Mouse (Mus musculus) cerebellum, postnatal 25 days (tissue): Measurements from ENCODE around the gene Nr4a1.

ENCODE experiments used
- DNase-seq, 2 experiments: peaks; one replicate each; pipeline ENCODE4 v3.0.0; 2021; ENCODE audit warnings: mixed read lengths in 2 of 2

Gene Nr4a1

GRCm38 (mm10) chr15:101253886-101254795, at the start of gene Nr4a1:
Gene Nr4a1, plus strand, starts transcription at chr15:101254269.
- peak; percentile 88 to 91 for DNase-seq

- no peak for DNase-seq
Observed at GRCm38 (mm10) chr15:101204781-101205180, 49.3 kb upstream of the Nr4a1 start.

- DNase-seq, result peak; percentile 65 to 81
Observed at GRCm38 (mm10) chr15:101210228-101210627, 43.8 kb upstream of the Nr4a1 start.

GRCm38 (mm10) chr15:101210998-101211613, 43.0 kb upstream of the Nr4a1 start:
- DNase-seq, result peak; percentile 33 to 43

GRCm38 (mm10) chr15:101212435-101212834, 41.6 kb upstream of the Nr4a1 start:
- DNase-seq, result peak; percentile 24 to 53

- DNase-seq, result no peak
Observed at GRCm38 (mm10) chr15:101215136-101215535, 38.9 kb upstream of the Nr4a1 start.

GRCm38 (mm10) chr15:101216036-101216435, 38.0 kb upstream of the Nr4a1 start:
- no peak for DNase-seq

- DNase-seq, result no peak
Observed at GRCm38 (mm10) chr15:101220905-101221297, 33.2 kb upstream of the Nr4a1 start.

- DNase-seq, result peak; percentile 91 to 95
Observed at GRCm38 (mm10) chr15:101221298-101222104, 32.6 kb upstream of the Nr4a1 start.

GRCm38 (mm10) chr15:101222897-101223482, 31.1 kb upstream of the Nr4a1 start:
- DNase-seq, result no peak

GRCm38 (mm10) chr15:101223596-101223995, 30.5 kb upstream of the Nr4a1 start:
- no peak for DNase-seq

- peak; percentile 86 to 90 for DNase-seq
Observed at GRCm38 (mm10) chr15:101224006-101224906, 29.8 kb upstream of the Nr4a1 start, which contains the start of gene Grasp. Gene Grasp, plus strand, starts transcription at chr15:101224188.

- DNase-seq, result no peak
Observed at GRCm38 (mm10) chr15:101224977-101225376, 29.1 kb upstream of the Nr4a1 start.

- no peak for DNase-seq
Observed at GRCm38 (mm10) chr15:101227971-101228370, 26.1 kb upstream of the Nr4a1 start.

- no peak for DNase-seq
Observed at GRCm38 (mm10) chr15:101228866-101229590, 25.0 kb upstream of the Nr4a1 start.

- DNase-seq, result no peak
Observed at GRCm38 (mm10) chr15:101230503-101230902, 23.6 kb upstream of the Nr4a1 start.

- peak in 1 of 2 experiments; percentile 55 for DNase-seq
Observed at GRCm38 (mm10) chr15:101230995-101231647, 22.9 kb upstream of the Nr4a1 start.

GRCm38 (mm10) chr15:101231648-101232180, 22.4 kb upstream of the Nr4a1 start:
- DNase-seq, result no peak

- DNase-seq, result no peak
Observed at GRCm38 (mm10) chr15:101232607-101233006, 21.5 kb upstream of the Nr4a1 start.

- peak in 1 of 2 experiments; percentile 31 for DNase-seq
Observed at GRCm38 (mm10) chr15:101233183-101233582, 20.9 kb upstream of the Nr4a1 start.
